Mouse (Mus musculus): ENCODE results near the gene Kcnk1.

Kcnk1 gene

DNA sequence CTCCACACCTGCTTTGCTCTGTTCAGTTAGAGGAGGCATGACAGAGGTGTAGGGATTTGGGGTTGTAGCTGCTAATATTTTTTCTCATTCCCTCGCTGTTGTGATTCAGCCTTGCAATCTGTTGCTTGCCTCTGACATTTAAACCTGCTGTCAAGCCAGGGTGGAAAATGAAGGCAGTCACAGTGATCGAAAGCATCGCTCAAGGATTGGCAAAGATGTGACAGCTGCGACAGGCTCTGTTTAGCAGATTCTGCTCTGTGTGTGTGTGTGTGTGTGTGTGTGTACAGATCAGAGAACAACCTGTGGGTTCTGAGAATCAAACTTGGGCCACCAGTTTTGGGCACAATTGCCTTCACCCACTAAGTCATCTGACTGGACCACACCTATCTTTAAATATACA, 50.8 kb downstream of the Kcnk1 start:
- DNase-seq (ENCODE audit: low read depth, low spot score): no peak

GRCm38 (mm10) chr8:126053911-126054310, 58.9 kb downstream of the Kcnk1 start:
- no peak for DNase-seq (ENCODE audit: low read depth, low spot score)

DNA sequence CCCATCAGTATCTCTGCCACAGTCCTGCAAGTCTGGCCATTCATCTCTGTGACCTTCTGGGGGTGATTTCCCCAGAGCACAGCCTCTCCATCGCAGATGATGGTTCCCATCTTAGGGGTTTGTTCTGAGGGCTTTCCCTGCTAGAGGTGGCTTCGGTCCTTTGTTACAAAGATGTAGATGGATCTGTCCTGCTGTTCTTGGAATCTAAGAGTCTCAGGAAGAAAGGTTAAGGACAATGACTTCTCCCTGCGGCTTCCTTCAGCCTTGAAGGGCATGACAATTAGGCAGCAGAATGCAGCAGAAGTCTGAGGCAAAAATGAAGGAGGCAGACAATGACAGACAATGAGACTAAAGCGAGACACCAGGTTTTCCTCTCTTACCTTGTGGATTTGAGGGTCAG, 63.9 kb downstream of the Kcnk1 start:
- no peak for DNase-seq (ENCODE audit: low read depth, low spot score)

DNA sequence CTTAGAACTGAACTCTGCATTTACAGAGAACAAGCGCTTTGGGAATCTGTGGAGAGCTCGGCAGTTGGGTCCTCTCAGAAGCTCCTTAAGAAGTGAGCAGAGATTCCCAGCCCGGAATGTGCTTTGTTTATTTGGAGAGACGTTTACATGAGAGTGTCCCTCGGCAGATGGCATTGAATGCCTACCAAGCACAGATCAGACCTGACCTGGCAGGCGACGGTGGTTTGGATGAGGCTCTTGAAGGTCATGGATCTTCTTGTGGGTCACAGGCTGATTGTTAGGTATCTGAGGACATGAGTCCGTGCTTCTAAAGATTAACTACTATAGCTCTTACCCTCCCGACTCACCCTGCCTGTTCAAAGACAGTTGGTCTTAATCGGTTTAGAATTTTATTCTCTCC, 67.9 kb downstream of the Kcnk1 start:
- no peak for DNase-seq (ENCODE audit: low read depth, low spot score)

- DNase-seq (ENCODE audit: low read depth, low spot score): no peak
Measured at GRCm38 (mm10) chr8:126063832-126064409, 69.0 kb downstream of the Kcnk1 start.

- no peak for DNase-seq (ENCODE audit: low read depth, low spot score)
Measured at GRCm38 (mm10) chr8:126064587-126065145, 69.7 kb downstream of the Kcnk1 start.

GRCm38 (mm10) chr8:126067306-126067705, 72.3 kb downstream of the Kcnk1 start:
- DNase-seq (ENCODE audit: low read depth, low spot score): no peak

DNA sequence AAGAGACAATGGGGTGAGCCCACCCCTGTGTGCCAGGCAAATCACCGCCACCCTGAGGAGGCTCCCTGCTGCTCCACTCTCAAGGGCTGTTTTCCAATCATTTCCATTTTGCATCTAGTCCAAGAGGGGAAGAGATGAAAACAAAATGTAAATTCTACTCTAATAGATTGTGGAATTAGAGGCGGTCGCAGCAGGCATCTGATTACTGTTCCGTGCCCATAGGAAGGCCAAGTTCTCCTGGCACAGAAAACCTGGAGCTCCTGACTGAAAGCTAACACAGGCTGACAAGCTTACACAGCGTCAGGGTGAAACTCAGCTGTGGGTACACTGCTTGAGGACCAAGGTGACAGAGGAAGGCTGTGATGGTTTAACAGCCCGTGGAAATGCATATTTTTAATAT, 73.2 kb downstream of the Kcnk1 start:
- no peak for DNase-seq (ENCODE audit: low read depth, low spot score)

DNA sequence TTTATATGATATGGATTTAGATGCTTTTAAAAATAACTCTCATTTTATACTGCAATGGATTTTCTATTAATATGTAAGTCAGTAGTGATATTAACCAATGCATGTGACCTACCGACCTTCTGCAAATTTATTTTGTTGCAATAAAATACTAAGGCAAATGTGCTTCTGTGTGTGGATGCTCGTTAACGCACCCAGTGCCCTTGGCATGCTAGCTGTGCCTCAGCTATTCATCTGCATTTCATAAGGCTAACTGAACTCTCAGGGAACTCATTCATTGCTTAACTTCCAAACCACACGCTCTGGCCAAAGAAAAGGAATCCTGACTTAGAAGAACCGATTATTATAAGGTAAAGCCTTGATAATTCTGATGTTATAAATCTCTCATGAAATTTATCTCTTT, 77.7 kb downstream of the Kcnk1 start:
- DNase-seq (ENCODE audit: low read depth, low spot score): no peak

DNA sequence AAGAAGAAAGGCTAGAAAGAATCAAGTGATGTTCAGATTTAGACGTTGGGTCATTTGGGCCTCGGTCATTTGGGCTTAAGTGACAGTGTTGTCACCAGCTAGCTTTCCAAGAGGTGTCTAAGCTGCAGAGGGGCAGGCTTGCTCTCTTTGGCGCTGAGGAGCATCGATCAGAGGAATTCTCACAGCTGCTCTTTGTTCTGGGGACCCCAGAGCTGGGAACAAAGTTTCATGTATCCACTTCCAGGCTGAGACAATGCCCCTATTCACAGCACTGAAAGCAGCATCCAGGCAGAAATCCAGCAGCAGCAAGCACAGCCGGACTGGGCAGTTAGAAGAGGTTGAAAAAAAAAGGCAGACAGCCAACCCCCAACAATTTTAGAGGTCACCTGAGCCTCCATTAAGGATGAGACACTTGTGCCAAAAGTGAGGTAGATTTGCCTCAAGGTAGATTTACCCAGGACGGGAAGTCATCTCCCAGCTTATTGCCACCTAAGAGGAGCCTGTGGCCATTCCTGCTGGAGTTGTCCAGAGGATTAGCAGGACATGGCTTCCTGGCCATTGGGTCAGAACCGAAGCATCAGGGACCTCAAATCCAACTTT, 78.3 kb downstream of the Kcnk1 start:
- no peak for DNase-seq (ENCODE audit: low read depth, low spot score)

- DNase-seq (ENCODE audit: low read depth, low spot score): no peak
Measured at GRCm38 (mm10) chr8:126074111-126074510, 79.1 kb downstream of the Kcnk1 start.

- peak; percentile 8 for DNase-seq (ENCODE audit: low read depth, low spot score)
Measured at GRCm38 (mm10) chr8:126075400-126075799, 80.4 kb downstream of the Kcnk1 start.

Measured in c-Kit-negative CD71-positive TER-119-positive erythroid progenitor cells, embryonic 14.5 days (primary cell).